Mouse (Mus musculus) brown adipose tissue, adult 24 weeks (tissue): ENCODE results near the gene Olfr1347. TPM values are rescaled to one million over a fixed set of nuclear protein-coding genes. Genes with fewer than 3 reads are reported as not detected.
"Not testable (repeated sequence)": the region's sequence is repeated elsewhere in the genome, so short reads cannot be mapped to it uniquely, and the experiment has no call there.

Experiments used
- H3K27ac ChIP-seq: fragments of 200-500 bp; replicated peaks from 2 replicates; pipeline ENCODE4 v1.5.1; 2012; ENCODE audit warnings: low read depth, mild to moderate bottlenecking, low read length
- H3K4me1 ChIP-seq: fragments of 200-500 bp; 2 replicates; pipeline ENCODE4 v1.6.1; 2012; ENCODE audit warnings: low read length, mixed read lengths; ENCODE audit not compliant: control insufficient read depth, insufficient read depth, insufficient read length
- H3K4me3 ChIP-seq: fragments of 200-500 bp; 2 replicates; pipeline ENCODE4 v1.5.1; 2012; ENCODE audit warnings: low read depth, mild to moderate bottlenecking, low read length, moderate library complexity; ENCODE audit not compliant: insufficient read depth
- polyA plus RNA-seq: library from polyadenylated mRNA; stranded (reverse); fragments of >200 nt; gene quantifications from 2 replicates; pipeline ENCODE4 v1.2.4, GENCODE M21; 2012; ENCODE audit not compliant: missing spikeins, insufficient read depth, insufficient read length

The Olfr1347 gene
- not detected in 2 replicates for polyA plus RNA-seq

- Histone ChIP-seq H3K27ac (no peak within 1 kb of the TSS), H3K4me1 (no peaks in the 10 kb centered on the region), H3K4me3 (no peak within 1 kb of the TSS)
Observed at GRCm38 (mm10) chr7:6499655-6500054, at the start of gene Olfr1347. Olfr1347 (minus strand) TSS chr7:6499755.

GRCm38 (mm10) chr7:6526141-6526540 lies 26.6 kb upstream of the Olfr1347 start:
- H3K4me1 ChIP-seq, result no peaks in the 10 kb centered on the region
- no peak overlapping the region for H3K4me3 ChIP-seq
- no peak overlapping the region for H3K27ac ChIP-seq

DNA sequence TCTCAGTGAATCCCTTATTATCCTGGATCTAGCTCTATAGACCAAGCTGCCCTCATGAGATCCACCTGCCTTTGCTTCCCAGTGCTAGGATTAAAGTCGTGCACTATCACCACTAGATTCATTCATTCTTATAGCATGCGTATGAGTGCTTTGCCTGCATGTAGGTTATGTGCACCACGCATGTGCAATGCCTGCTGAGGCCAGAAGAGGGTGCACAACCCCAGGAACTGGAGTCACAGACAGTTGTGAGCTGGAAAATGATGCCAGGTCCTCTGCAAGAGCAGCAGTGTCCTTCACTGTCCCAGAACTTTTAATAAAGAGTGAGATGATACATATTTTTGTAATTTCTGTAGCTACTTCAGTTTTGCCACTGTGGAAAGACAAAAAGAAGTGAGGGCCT lies 25.4 kb upstream of the Olfr1347 start:
- Histone ChIP-seq H3K4me3 (no peak overlapping the region), H3K4me1 (no peaks in the 10 kb centered on the region), H3K27ac (no peak overlapping the region)

DNA sequence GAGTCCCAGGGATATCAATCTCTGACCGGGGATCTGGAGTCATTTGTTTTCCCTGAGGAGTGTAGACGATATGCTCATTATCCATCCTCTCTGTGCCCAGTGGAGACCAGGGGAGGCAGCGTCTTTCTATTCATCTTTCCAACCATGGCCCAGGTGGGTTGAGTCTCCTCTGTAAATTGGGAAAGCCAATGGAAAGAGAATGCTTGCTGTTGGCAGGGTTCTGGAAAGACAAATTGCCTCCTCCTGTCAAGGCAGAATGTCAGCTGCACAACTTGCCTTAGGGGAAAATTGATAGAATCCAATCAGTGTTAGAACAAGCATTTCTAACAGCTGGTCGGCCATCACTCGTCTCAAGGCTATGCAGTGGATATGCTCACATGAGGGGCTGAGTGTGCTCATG lies 23.3 kb upstream of the Olfr1347 start, which contains the start of gene Olfr1349:
Gene Olfr1349, minus strand, starts transcription at position 101 of the 400 bp plus-strand sequence.
- H3K27ac ChIP-seq, result no peak within 1 kb of the TSS
- H3K4me3 ChIP-seq, result no peak within 1 kb of the TSS
- no peaks in the 10 kb centered on the region for H3K4me1 ChIP-seq

GRCm38 (mm10) chr7:6521666-6522065 lies 22.1 kb upstream of the Olfr1347 start:
- Histone ChIP-seq H3K4me3 (no peak overlapping the region), H3K27ac (no peak overlapping the region), H3K4me1 (no peaks in the 10 kb centered on the region)

GRCm38 (mm10) chr7:6508648-6509047 lies 9.1 kb upstream of the Olfr1347 start, which contains the start of gene Olfr1348:
Olfr1348 (minus strand) TSS chr7:6508748.
- Histone ChIP-seq H3K4me1 (no peaks in the 10 kb centered on the region), H3K27ac (no peak within 1 kb of the TSS), H3K4me3 (no peak within 1 kb of the TSS)

DNA sequence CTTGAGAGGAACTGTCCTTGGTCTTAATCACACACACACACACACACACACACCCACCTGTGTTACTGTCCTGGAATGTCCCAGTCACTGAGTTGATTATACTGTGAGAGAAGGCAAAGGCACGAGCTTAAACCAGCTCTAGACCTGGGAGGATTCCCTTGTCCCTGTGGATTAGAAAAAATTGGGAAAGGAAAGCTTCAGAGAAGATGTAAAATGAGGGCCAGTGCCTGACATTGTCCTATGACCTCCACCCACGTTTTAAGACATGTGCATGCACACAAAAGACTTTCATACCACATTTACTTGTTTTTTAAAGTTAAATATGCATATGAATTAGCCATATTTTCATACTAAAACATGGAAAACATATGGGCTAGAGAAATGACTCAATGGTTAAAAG lies 12.7 kb downstream of the Olfr1347 start, which contains the start of gene Olfr5:
Gene Olfr5, minus strand, starts transcription at position 101 of the 400 bp plus-strand sequence.
- no peaks in the 10 kb centered on the region for H3K4me1 ChIP-seq
- no peak within 1 kb of the TSS for H3K4me3 ChIP-seq
- no peak within 1 kb of the TSS for H3K27ac ChIP-seq

- not testable (repeated sequence) for H3K27ac ChIP-seq, H3K4me3 ChIP-seq, H3K4me1 ChIP-seq
Observed at GRCm38 (mm10) chr7:6477633-6478032, 21.9 kb downstream of the Olfr1347 start.

DNA sequence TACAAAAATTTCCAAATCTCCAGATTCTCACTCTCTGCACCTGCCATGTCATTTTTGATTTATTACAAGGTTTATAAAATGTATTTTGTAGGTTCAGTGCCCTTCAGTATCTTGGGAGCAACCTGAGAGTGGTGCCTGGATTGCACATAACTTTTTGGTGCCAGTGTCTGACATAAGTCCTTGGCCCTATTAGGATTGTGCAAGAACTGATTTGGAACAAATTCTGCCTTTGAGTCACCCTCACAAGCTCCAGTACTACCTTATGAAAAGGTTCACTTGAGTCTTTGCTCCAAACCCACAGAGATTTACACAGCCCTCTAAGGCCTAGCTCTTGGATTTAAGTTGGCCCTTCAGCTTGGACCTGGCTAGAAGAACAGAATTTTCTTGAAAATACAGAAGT lies 32.6 kb downstream of the Olfr1347 start, which contains the start of gene Olfr1346:
Gene Olfr1346, plus strand, starts transcription at position 151 of the 400 bp plus-strand sequence.
- Histone ChIP-seq H3K4me1 (no peaks in the 10 kb centered on the region), H3K4me3 (no peak within 1 kb of the TSS), H3K27ac (no peak within 1 kb of the TSS)

DNA sequence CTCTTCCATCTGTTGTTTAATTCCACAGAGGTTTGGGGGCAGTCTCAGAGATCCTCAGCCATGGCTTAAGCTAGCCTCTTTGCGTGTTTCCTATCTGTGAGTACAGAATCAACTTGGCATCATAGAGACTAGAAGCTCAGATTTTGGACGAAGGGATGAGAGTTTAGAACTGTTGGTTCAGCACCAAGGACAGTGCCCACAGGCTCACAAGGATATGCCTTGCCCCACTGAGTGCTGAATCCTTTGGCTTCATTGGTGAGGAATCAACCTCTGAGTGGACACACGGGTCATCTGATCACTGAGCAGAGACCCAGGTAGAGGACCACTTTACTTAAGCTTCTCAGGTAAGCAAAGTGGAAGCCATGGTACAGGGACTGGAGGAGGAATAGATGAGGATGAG lies 43.2 kb downstream of the Olfr1347 start:
- Histone ChIP-seq H3K27ac (no peak overlapping the region), H3K4me3 (no peak overlapping the region), H3K4me1 (no peaks in the 10 kb centered on the region)

DNA sequence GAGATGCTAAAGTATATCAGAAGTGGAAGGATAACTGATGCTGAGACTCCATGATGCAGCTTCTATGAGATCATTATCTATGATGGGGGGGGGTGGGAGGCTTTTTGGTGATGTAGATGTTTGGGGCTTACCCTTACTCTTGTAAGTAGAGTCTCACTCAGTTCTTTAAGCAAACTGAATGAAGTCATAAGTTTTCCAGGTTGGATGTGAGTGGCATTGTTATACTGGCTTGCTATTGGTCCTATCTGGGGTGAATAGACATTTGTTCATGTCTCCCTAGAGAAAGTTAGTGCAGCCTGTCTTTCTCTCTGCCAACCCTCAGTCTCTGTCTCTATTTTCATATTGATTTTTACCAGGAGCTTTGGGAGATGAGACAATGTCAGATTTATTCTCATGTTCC lies 43.7 kb downstream of the Olfr1347 start, which contains the start of gene Olfr1336:
Gene Olfr1336, plus strand, starts transcription at position 301 of the 400 bp plus-strand sequence.
- H3K4me3 ChIP-seq, result no peak within 1 kb of the TSS
- no peaks in the 10 kb centered on the region for H3K4me1 ChIP-seq
- H3K27ac ChIP-seq, result no peak within 1 kb of the TSS

- Histone ChIP-seq H3K27ac (no peak overlapping the region), H3K4me1 (no peaks in the 10 kb centered on the region), H3K4me3 (no peak overlapping the region)
Observed at GRCm38 (mm10) chr7:6447771-6448170, 51.8 kb downstream of the Olfr1347 start.

DNA sequence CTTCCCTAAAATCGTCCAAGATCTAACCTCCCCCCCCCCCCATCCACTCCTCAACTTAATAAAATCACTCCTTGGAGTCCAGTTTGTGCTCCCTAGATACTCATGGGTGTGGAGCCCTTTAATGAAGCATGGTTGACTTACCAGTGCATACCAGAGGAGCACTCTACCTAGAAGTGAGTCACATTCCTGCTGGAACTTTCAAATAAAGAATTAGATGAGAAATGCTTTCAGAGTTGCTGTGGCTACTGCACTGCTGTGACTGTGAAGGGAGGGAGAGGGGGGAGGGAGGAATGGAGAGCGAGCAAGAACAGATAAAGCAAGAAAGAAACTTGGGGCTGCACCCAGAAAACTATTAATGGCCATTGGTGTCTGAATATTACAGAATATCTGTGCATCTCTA lies 58.4 kb downstream of the Olfr1347 start:
- Histone ChIP-seq H3K4me3 (no peak overlapping the region), H3K27ac (no peak overlapping the region), H3K4me1 (no peaks in the 10 kb centered on the region)

DNA sequence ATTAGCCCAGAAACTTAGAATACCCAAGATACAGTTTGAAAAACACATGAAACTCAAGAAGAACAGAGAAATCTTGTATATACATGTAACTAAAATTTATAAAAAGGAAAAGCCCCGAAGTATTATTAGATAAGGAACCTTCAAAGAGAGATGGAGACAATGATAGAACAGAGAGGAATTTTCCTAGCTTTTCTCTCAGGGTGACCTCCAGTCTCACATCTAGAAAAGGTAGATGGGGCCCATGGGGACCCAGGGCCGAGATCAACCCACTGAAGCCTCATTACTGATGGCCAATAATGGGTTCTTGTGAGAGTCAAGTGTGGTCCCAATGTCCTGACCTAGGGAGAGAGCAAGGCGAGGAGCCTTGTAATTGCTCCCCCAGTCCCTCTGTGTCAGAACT lies 61.2 kb downstream of the Olfr1347 start, which contains the start of gene Olfr1344:
Gene Olfr1344, plus strand, starts transcription at position 301 of the 400 bp plus-strand sequence.
- Histone ChIP-seq H3K27ac (no peak within 1 kb of the TSS), H3K4me1 (no peaks in the 10 kb centered on the region), H3K4me3 (no peak within 1 kb of the TSS)
